Mouse (Mus musculus): ENCODE data around the gene Trdmt1.

- TF ChIP-seq CTCF (IDR thresholded peaks at IDR 0.05; ENCODE audit: borderline replicate concordance, insufficient read depth, low read depth, low read length), result no peak
- no peak for TF ChIP-seq POLR2A (IDR thresholded peaks at IDR 0.05; ENCODE audit: borderline replicate concordance, insufficient read depth, low read length)
Observed at GRCm38 (mm10) chr2:13466685-13467084, 77.8 kb downstream of the Trdmt1 start.

Measured in cerebellum, adult 2 months (tissue).